Mouse (Mus musculus) CH12.LX (cell line): ENCODE data around the gene Iqcj. TPM values are rescaled to one million over a fixed set of nuclear protein-coding genes. Genes with fewer than 3 reads are reported as not detected.
A peak's percentile ranks its signal among the peaks of the same experiment; 100 is the strongest.

ENCODE experiments used
- DNase-seq: peaks from one replicate; pipeline ENCODE4 v3.0.0-alpha.2; 2013; ENCODE audit errors: extremely low read depth
- H3K27ac ChIP-seq: 2 replicates; pipeline ENCODE4 v1.5.1; 2012; ENCODE audit warnings: low read depth, mild to moderate bottlenecking, control low read depth, moderate library complexity; ENCODE audit not compliant: insufficient read depth
- H3K27me3 ChIP-seq: replicated peaks from 2 replicates; pipeline ENCODE3; 2012; ENCODE audit warnings: inconsistent platforms
- H3K36me3 ChIP-seq, 2 experiments: replicated peaks in 1 of 2; 2 replicates each; pipeline versions ENCODE3 to v1.6.1; 2012; ENCODE audit warnings: inconsistent platforms in 1 of 2, low read length in 1 of 2, mild to moderate bottlenecking in 1 of 2, mixed read lengths in 1 of 2, moderate library complexity in 1 of 2; ENCODE audit not compliant: control insufficient read depth in 1 of 2, insufficient read depth in 1 of 2
- H3K4me1 ChIP-seq, 2 experiments: 2 replicates each; pipeline ENCODE4 v1.6.1; 2012; ENCODE audit warnings: inconsistent platforms in 1 of 2, moderate library complexity in 1 of 2; ENCODE audit not compliant: insufficient read depth in 2 of 2, control insufficient read depth in 1 of 2
- H3K4me2 ChIP-seq: 2 replicates; pipeline ENCODE4 v1.6.1; 2012; ENCODE audit warnings: low read depth, mild to moderate bottlenecking, control low read depth; ENCODE audit not compliant: poor library complexity, insufficient read depth, severe bottlenecking
- H3K4me3 ChIP-seq, 3 experiments: fragments of 150-350 bp in 1 of 3; sonication (generic) in 1 of 3; replicated peaks in 1 of 3; 2 replicates each; pipeline versions ENCODE3 to v1.5.1; 2011 to 2012; ENCODE audit warnings: low read depth in 2 of 3, low read length in 2 of 3, mild to moderate bottlenecking in 2 of 3, moderate library complexity in 2 of 3, control low read depth in 1 of 3, improper control_type of control experiment in 1 of 3, inconsistent platforms in 1 of 3, mixed read lengths in 1 of 3; ENCODE audit not compliant: poor library complexity in 1 of 3
- H3K79me2 ChIP-seq: replicated peaks from 2 replicates; pipeline ENCODE4 v1.6.1; 2012; ENCODE audit warnings: mild to moderate bottlenecking, moderate library complexity; ENCODE audit not compliant: control insufficient read depth, poor library complexity, insufficient read depth, severe bottlenecking; ENCODE audit errors: extremely low read depth
- H3K9ac ChIP-seq: 2 replicates; pipeline ENCODE4 v1.6.1; 2012; ENCODE audit warnings: low read depth, mild to moderate bottlenecking, control low read depth, moderate library complexity; ENCODE audit not compliant: insufficient read depth
- H3K9me3 ChIP-seq: replicated peaks from 2 replicates; pipeline ENCODE3; 2012; ENCODE audit warnings: low read length, inconsistent platforms, mixed read lengths
- BHLHE40 ChIP-seq: IDR thresholded peaks from 2 replicates; pipeline ENCODE4 v1.6.1; 2011; ENCODE audit warnings: mild to moderate bottlenecking, low read depth, low read length, improper control_type of control experiment
- GABPA ChIP-seq: IDR thresholded peaks from 2 replicates; pipeline ENCODE4 v1.6.1; 2012; ENCODE audit warnings: low read depth, low read length, improper control_type of control experiment, inconsistent platforms; ENCODE audit not compliant: insufficient replicate concordance
- IRF4 ChIP-seq: IDR thresholded peaks from 2 replicates; pipeline ENCODE4 v1.6.1; 2014; ENCODE audit warnings: low read depth, mild to moderate bottlenecking, inconsistent platforms, low read length, improper control_type of control experiment
- MAFK ChIP-seq: IDR thresholded peaks from 2 replicates; pipeline ENCODE4 v1.6.1; 2011; ENCODE audit warnings: low read length, improper control_type of control experiment; ENCODE audit not compliant: insufficient replicate concordance
- NRF1 ChIP-seq: IDR thresholded peaks from 2 replicates; pipeline ENCODE4 v1.6.1; 2014; ENCODE audit warnings: low read depth, mild to moderate bottlenecking, inconsistent platforms, low read length, improper control_type of control experiment, moderate library complexity
- POLR2A ChIP-seq: IDR thresholded peaks from 2 replicates; pipeline ENCODE4 v1.6.1; 2011; ENCODE audit warnings: low read depth, mild to moderate bottlenecking, improper control_type of control experiment, low read length
- RAD21 ChIP-seq: IDR thresholded peaks from 2 replicates; pipeline ENCODE4 v1.6.1; 2011; ENCODE audit warnings: low read depth, mild to moderate bottlenecking, low read length, improper control_type of control experiment, moderate library complexity
- RCOR1 ChIP-seq: conservative IDR thresholded peaks from 2 replicates; pipeline ENCODE4 v1.6.1; 2012; ENCODE audit warnings: low read depth, mild to moderate bottlenecking, inconsistent platforms, low read length, improper control_type of control experiment
- TBP ChIP-seq: conservative IDR thresholded peaks from 2 replicates; pipeline ENCODE4 v1.6.1; 2011; ENCODE audit warnings: low read depth, low read length, improper control_type of control experiment
- TCF12 ChIP-seq: IDR thresholded peaks from 2 replicates; pipeline ENCODE4 v1.6.1; 2014; ENCODE audit warnings: low read depth, mild to moderate bottlenecking, inconsistent platforms, low read length, improper control_type of control experiment
- UBTF ChIP-seq: IDR thresholded peaks from 2 replicates; pipeline ENCODE4 v1.6.1; 2012; ENCODE audit warnings: low read depth, mild to moderate bottlenecking, inconsistent platforms, low read length, improper control_type of control experiment, moderate library complexity
- USF1 ChIP-seq: IDR thresholded peaks from 2 replicates; pipeline ENCODE4 v1.6.1; 2014; ENCODE audit warnings: low read depth, mild to moderate bottlenecking, inconsistent platforms, low read length, improper control_type of control experiment
- ZKSCAN1 ChIP-seq: IDR thresholded peaks from 2 replicates; pipeline ENCODE4 v1.6.1; 2012; ENCODE audit warnings: low read depth, inconsistent platforms, low read length, improper control_type of control experiment, borderline replicate concordance
- ZMIZ1 ChIP-seq: IDR thresholded peaks from 2 replicates; pipeline ENCODE4 v1.6.1; 2012; ENCODE audit warnings: low read depth, mild to moderate bottlenecking, inconsistent platforms, low read length, improper control_type of control experiment
- ZNF384 ChIP-seq: IDR thresholded peaks from 2 replicates; pipeline ENCODE4 v1.6.1; 2012; ENCODE audit warnings: low read depth, low read length, improper control_type of control experiment, inconsistent platforms
- dilution Hi-C: fragments of 300-500 bp; cut with MboI; formaldehyde crosslinking; loops from 2 replicates; pipeline ENCODE4 v1.14.3; 2020; ENCODE audit warnings: low sequenced_read_pairs; ENCODE audit not compliant: extremely low pct_unique_long_range_greater_than_20kb, extremely low pct_ligation_motif_present
- in situ Hi-C: fragments of 300-500 bp; cut with MboI; formaldehyde crosslinking; loops from 3 replicates; pipeline ENCODE4 v1.14.3; 2019; ENCODE audit warnings: low sequenced_read_pairs, low pct_ligation_motif_present, low pct_unique_long_range_greater_than_20kb, mixed read lengths
- polyA plus RNA-seq: library from polyadenylated mRNA; unstranded; fragments of >175 nt; gene quantifications from 2 replicates; pipeline ENCODE4 v1.2.1, GENCODE M21; 2012; ENCODE audit warnings: low read depth; ENCODE audit not compliant: insufficient read length
- total RNA-seq, 2 experiments: library from RNA; depleted of rRNA; stranded (reverse); fragments of 300-350 nt in 1 of 2; fragments of >200 nt in 1 of 2; gene quantifications; 2 replicates each; pipeline ENCODE4 v1.2.3; 2012 to 2014

The Iqcj gene
- total and polyA plus RNA-seq, 3 experiments, result 0.47 TPM; not detected in 2

GRCm38 (mm10) chr3:67861524-67861923 lies 30.5 kb upstream of the Iqcj start:
- dilution Hi-C loops, result no loop called here
- in situ Hi-C loops, result no loop called here
- no peak overlapping the region for H3K4me3 ChIP-seq

DNA sequence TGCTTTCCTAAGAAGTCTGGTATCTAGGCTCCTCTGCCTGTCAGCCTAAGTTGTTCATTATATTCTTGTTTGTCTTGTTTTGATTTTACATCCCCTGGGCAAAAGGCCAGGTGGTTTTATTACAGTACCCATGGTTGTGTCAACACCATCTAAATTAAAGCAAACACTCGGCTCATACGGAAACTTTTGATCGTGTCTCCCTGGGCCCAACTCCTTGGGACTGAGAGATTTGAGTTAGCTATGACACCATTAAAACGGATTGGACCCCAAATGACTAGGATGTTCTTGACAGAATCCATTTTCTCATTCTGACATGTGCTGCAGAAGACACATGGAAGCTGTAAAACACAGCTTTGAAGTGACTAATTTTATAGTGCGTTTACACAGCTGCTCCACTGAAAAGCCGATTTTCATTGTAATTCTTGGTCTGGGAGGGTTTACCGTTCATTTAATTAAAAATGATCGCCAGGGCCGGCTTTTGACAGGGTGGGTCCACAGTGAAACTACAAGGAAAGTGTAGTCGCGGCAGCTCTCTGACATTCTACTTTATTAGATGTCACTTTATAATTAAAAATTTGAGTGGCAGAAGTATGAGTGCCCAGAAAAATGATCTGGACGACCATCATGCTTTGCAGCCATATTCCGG lies 24.5 kb upstream of the Iqcj start:
- Histone ChIP-seq H3K79me2 (no peaks in the 10 kb centered on the region), H3K9ac (no peak overlapping the region), H3K4me3 (no peak overlapping the region), H3K4me2 (no peak overlapping the region), H3K4me1 (no peaks in the 10 kb centered on the region)
- in situ Hi-C loops, result no loop called here
- no peak for TF ChIP-seq ZKSCAN1
- TF ChIP-seq UBTF, result no peak
- no peak for TF ChIP-seq NRF1
- no peak for TF ChIP-seq RAD21
- no peak for TF ChIP-seq BHLHE40
- TF ChIP-seq IRF4, result no peak
- no peak for TF ChIP-seq TCF12
- TF ChIP-seq MAFK, result no peak
- TF ChIP-seq ZNF384, result no peak
- TF ChIP-seq POLR2A, result no peak
- TF ChIP-seq, all 38 proteins: peak for 0
- H3K27me3 ChIP-seq, result no peaks in the 10 kb centered on the region
- H3K9me3 ChIP-seq, result no peaks in the 10 kb centered on the region
- H3K27ac ChIP-seq, result no peak overlapping the region
- dilution Hi-C loops, result no loop called here
- H3K36me3 ChIP-seq, result no peaks in the 10 kb centered on the region
- DNase-seq, result no peak

More at GRCm38 (mm10) chr3:67861524-67861923, 30.5 kb upstream of the Iqcj start:
- TF ChIP-seq POLR2A, result no peak
- TF ChIP-seq RCOR1, result no peak
- no peak for TF ChIP-seq NRF1
- TF ChIP-seq USF1, result no peak
- TF ChIP-seq ZMIZ1, result no peak
- TF ChIP-seq GABPA, result no peak
- TF ChIP-seq TBP, result 0 out of 2 replicates have a peak, but pooled peaks have one; percentile 15
- no peak for TF ChIP-seq ZNF384
- DNase-seq, result no peak
- H3K27me3 ChIP-seq, result no peaks in the 10 kb centered on the region
- no peak overlapping the region; the same call in 1 of the 2 replicates for H3K4me2 ChIP-seq
- no peaks in the 10 kb centered on the region for H3K79me2 ChIP-seq
- no peaks in the 10 kb centered on the region for H3K4me1 ChIP-seq
- no peaks in the 10 kb centered on the region for H3K36me3 ChIP-seq
- H3K9ac ChIP-seq, result no peak overlapping the region
- H3K27ac ChIP-seq, result no peak overlapping the region
- no peaks in the 10 kb centered on the region for H3K9me3 ChIP-seq
